Mouse (Mus musculus): ENCODE measurements at regions not wholly inside any gene's neighbourhood (a gene's known extent, or its start where the extent isn't known, plus 50 kb on each side); places are given as distances from the start of the nearest gene placed in this dataset.

DNA sequence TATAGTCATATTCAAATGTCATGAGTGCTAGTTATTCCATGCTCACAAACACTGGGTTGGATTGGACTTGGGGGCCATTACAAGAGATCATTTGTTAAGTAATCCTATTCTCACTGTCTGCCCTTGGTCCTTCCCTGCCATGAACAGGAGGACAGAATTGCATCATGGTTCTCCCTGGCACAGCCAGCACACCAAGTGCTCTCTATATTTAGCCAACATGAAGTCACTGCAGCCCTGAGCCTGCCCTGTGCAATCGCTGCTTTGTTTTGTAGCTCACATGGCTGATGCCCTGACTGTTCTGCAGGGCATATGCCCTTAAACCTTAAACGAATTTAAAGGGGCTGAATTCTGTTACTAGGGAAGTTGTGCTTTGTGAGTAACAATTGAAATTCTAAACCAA, 74.6 kb upstream of the Lrpprc start:
- no peaks in the 10 kb centered on the region for H3K4me1 ChIP-seq (ENCODE audit: control insufficient read depth, insufficient read depth, low read length)
- DNase-seq: no peak

GRCm38 (mm10) chr17:84865566-84865965, 75.0 kb upstream of the Lrpprc start:
- TF ChIP-seq POLR2A (IDR thresholded peaks at IDR 0.05; ENCODE audit: borderline replicate concordance, extremely low read depth, low read depth, low read length) (no peak), CTCF (IDR thresholded peaks at IDR 0.05; ENCODE audit: insufficient read depth, low read length) (no peak)
- no peak for DNase-seq
- Histone ChIP-seq H3K4me1 (ENCODE audit: control insufficient read depth, insufficient read depth, low read length) (no peaks in the 10 kb centered on the region), H3K4me3 (replicated peaks; ENCODE audit: extremely low read depth, low read depth, low read length) (no peak overlapping the region)
- 79% methylated on average over 3 of the region's 3 CpGs for WGBS

More for the DNA sequence above, 74.6 kb upstream of the Lrpprc start:
- no peak overlapping the region for H3K4me3 ChIP-seq (replicated peaks; ENCODE audit: extremely low read depth, low read depth, low read length)
- 55% methylated on average over 2 of the region's 2 CpGs for WGBS
- no peak for TF ChIP-seq CTCF (IDR thresholded peaks at IDR 0.05; ENCODE audit: insufficient read depth, low read length)
- no peak for TF ChIP-seq POLR2A (IDR thresholded peaks at IDR 0.05; ENCODE audit: borderline replicate concordance, extremely low read depth, low read depth, low read length)

- TF ChIP-seq CTCF (IDR thresholded peaks at IDR 0.05; ENCODE audit: insufficient read depth, low read length) (no peak), POLR2A (IDR thresholded peaks at IDR 0.05; ENCODE audit: borderline replicate concordance, extremely low read depth, low read depth, low read length) (no peak)
- DNase-seq: no peak
- Histone ChIP-seq H3K4me3 (replicated peaks; ENCODE audit: extremely low read depth, low read depth, low read length) (no peak overlapping the region), H3K4me1 (ENCODE audit: control insufficient read depth, insufficient read depth, low read length) (no peaks in the 10 kb centered on the region)
- 86% methylated on average over 3 of the region's 3 CpGs for WGBS
Observed at GRCm38 (mm10) chr17:84869074-84869722, 78.6 kb upstream of the Lrpprc start.

- Histone ChIP-seq H3K4me3 (replicated peaks; ENCODE audit: extremely low read depth, low read depth, low read length) (no peak overlapping the region), H3K4me1 (ENCODE audit: control insufficient read depth, insufficient read depth, low read length) (no peaks in the 10 kb centered on the region)
- DNase-seq: no peak
- TF ChIP-seq POLR2A (IDR thresholded peaks at IDR 0.05; ENCODE audit: borderline replicate concordance, extremely low read depth, low read depth, low read length): no peak
- TF ChIP-seq CTCF (IDR thresholded peaks at IDR 0.05; ENCODE audit: insufficient read depth, low read length): no peak
- WGBS: 72% methylated on average over 7 of the region's 7 CpGs
Observed at GRCm38 (mm10) chr17:84873554-84873953, 83.0 kb upstream of the Lrpprc start.

DNA sequence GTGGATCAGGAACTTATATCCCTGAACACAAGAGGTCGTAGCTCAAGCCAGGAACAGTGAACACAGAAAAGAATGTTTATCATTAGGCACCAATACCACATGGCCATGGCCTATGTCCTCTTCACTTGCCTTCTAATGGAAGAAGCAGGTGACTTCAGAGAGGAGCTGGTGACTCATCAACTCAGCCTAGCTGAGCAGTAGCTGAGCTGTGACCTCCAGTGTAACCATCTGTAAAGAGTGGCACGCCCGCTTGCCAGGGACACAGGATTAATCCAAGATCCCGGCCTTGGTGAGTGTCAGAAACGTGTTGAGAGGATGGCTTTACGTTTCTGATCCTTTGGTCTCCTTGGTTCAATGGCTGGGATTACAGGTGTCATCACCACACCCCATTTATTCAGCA, 82.0 kb upstream of the Ppm1b start:
- WGBS: 59% methylated on average over 6 of the region's 6 CpGs
- Histone ChIP-seq H3K4me1 (ENCODE audit: control insufficient read depth, insufficient read depth, low read length) (no peaks in the 10 kb centered on the region), H3K4me3 (replicated peaks; ENCODE audit: extremely low read depth, low read depth, low read length) (no peak overlapping the region)
- TF ChIP-seq POLR2A (IDR thresholded peaks at IDR 0.05; ENCODE audit: borderline replicate concordance, extremely low read depth, low read depth, low read length) (no peak), CTCF (IDR thresholded peaks at IDR 0.05; ENCODE audit: insufficient read depth, low read length) (no peak)
- no peak for DNase-seq

DNA sequence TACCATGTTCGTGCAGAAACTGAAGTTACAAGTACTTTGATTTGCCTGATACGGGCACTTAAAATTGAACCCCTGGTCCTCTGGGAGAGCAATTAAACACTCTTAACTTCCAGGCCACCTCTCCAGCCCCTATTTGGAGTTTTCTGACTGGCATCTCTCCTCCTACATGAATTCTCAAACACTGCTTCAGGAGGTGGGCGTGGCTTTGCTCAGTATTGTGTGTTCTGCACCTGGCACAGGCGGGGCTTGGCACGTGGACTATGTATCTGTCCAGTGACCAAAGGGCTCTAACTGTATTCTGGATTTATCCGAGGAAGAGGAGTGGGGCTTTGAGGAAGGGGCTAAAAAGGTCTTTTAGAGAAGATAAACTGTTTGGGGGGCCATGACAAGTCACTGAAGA, 81.5 kb upstream of the Ppm1b start:
- TF ChIP-seq POLR2A (IDR thresholded peaks at IDR 0.05; ENCODE audit: borderline replicate concordance, extremely low read depth, low read depth, low read length): no peak
- TF ChIP-seq CTCF (IDR thresholded peaks at IDR 0.05; ENCODE audit: insufficient read depth, low read length): no peak
- DNase-seq: peak; percentile 23

DNA sequence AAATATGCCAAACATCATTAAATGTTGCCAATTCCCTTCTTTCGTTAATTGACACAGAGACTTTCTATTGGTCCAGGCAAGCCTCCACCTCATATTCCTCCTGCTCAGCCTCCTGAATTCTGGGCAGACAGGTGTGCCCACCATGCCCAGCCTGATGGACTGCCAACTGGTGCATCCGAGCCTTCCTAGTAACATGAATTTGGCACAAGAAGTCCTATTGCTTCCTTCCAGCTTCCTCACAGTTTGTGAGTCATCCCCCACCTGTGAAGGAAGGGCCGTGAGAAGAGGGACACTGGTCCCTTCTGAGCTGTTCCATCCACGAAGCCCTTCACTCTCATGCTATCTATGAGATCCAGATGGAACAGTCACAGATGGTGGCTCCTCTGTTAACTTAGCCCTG, 80.5 kb upstream of the Ppm1b start:
- Histone ChIP-seq H3K4me3 (replicated peaks; ENCODE audit: extremely low read depth, low read depth, low read length) (no peak overlapping the region), H3K4me1 (ENCODE audit: control insufficient read depth, insufficient read depth, low read length) (no peaks in the 10 kb centered on the region)
- DNase-seq: no peak
- TF ChIP-seq CTCF (IDR thresholded peaks at IDR 0.05; ENCODE audit: insufficient read depth, low read length) (no peak), POLR2A (IDR thresholded peaks at IDR 0.05; ENCODE audit: borderline replicate concordance, extremely low read depth, low read depth, low read length) (no peak)
- WGBS: 75% methylated on average over 4 of the region's 4 CpGs

More for the DNA sequence above, 81.5 kb upstream of the Ppm1b start:
- WGBS: 57% methylated on average over 6 of the region's 6 CpGs
- Histone ChIP-seq H3K4me3 (replicated peaks; ENCODE audit: extremely low read depth, low read depth, low read length) (no peak overlapping the region), H3K4me1 (ENCODE audit: control insufficient read depth, insufficient read depth, low read length) (no peaks in the 10 kb centered on the region)

GRCm38 (mm10) chr17:84877176-84877863, 79.2 kb upstream of the Ppm1b start:
- peak; percentile 23 for DNase-seq
- 63% methylated on average over 14 of the region's 14 CpGs for WGBS
- no peak overlapping the region for H3K4me3 ChIP-seq (replicated peaks; ENCODE audit: extremely low read depth, low read depth, low read length)
- TF ChIP-seq POLR2A (IDR thresholded peaks at IDR 0.05; ENCODE audit: borderline replicate concordance, extremely low read depth, low read depth, low read length) (no peak), CTCF (IDR thresholded peaks at IDR 0.05; ENCODE audit: insufficient read depth, low read length) (no peak)
- H3K4me1 ChIP-seq (ENCODE audit: control insufficient read depth, insufficient read depth, low read length): no peaks in the 10 kb centered on the region

DNA sequence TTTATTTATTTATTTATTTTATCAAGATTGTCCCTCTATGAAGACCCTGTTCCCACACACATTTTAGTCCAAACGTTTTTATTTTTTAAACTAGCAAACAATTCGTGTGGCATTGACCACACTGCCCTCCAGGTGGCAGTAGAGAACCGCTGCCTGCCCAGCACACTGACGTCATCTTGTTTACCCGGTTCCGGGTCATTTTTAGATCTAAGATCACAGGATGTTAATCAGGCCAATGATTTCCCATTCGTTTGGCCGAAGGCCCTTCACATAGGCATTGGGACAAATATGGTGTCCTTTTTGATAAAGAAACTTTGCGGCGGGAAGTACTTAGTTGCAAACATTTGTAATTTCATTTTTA, 78.7 kb upstream of the Ppm1b start:
- H3K4me3 ChIP-seq (replicated peaks; ENCODE audit: extremely low read depth, low read depth, low read length): no peak overlapping the region
- H3K4me1 ChIP-seq (ENCODE audit: control insufficient read depth, insufficient read depth, low read length): no peaks in the 10 kb centered on the region
- DNase-seq: peak; percentile 65
- 10% methylated on average over 10 of the region's 10 CpGs for WGBS
- TF ChIP-seq CTCF (IDR thresholded peaks at IDR 0.05; ENCODE audit: insufficient read depth, low read length) (peak; percentile 95), POLR2A (IDR thresholded peaks at IDR 0.05; ENCODE audit: borderline replicate concordance, extremely low read depth, low read depth, low read length) (no peak)

DNA sequence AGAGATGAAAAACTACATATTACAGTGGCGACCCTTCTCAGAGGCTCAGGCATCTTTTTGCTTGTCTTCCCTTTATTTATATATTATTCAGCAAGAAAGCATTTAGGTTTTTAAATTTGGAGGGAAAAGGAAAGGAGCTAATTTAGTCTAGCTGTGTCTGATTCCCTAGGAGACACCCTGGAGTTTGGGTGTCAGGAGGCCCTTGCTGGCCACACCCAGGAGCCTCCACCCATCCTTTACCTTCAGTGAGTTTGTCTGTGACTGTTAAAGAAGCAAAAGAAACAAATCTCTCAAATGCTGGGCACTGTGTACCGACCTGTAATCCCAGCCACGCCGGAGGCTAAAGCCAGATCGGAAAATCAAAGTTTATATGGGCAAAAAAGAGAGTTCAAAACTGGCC, 78.2 kb upstream of the Ppm1b start:
- Histone ChIP-seq H3K4me3 (replicated peaks; ENCODE audit: extremely low read depth, low read depth, low read length) (no peak overlapping the region), H3K4me1 (ENCODE audit: control insufficient read depth, insufficient read depth, low read length) (no peaks in the 10 kb centered on the region)
- no peak for TF ChIP-seq CTCF (IDR thresholded peaks at IDR 0.05; ENCODE audit: insufficient read depth, low read length)
- no peak for TF ChIP-seq POLR2A (IDR thresholded peaks at IDR 0.05; ENCODE audit: borderline replicate concordance, extremely low read depth, low read depth, low read length)
- WGBS: 83% methylated on average over 5 of the region's 5 CpGs
- DNase-seq: no peak

Measured in lung, adult 2 months (tissue).